Mouse (Mus musculus) C2C12 (cell line): ENCODE measurements at regions not wholly inside any gene's neighbourhood (a gene's known extent, or its start where the extent isn't known, plus 50 kb on each side); places are given as distances from the start of the nearest gene placed in this dataset.

Experiments
- CEBPB ChIP-seq: IDR thresholded peaks from one replicate; pipeline ENCODE4 v1.6.1; 2011; ENCODE audit warnings: low read depth, mild to moderate bottlenecking, control low read depth, moderate library complexity
- CTCF ChIP-seq: IDR thresholded peaks from one replicate; pipeline ENCODE4 v1.5.1; 2011; ENCODE audit not compliant: control insufficient read depth, insufficient read depth, insufficient read length
- FOSL1 ChIP-seq: IDR thresholded peaks from one replicate; pipeline ENCODE4 v1.8.0; 2011; ENCODE audit warnings: mild to moderate bottlenecking, low read length; ENCODE audit not compliant: poor library complexity, insufficient read depth, severe bottlenecking
- MAX ChIP-seq: IDR thresholded peaks from one replicate; pipeline ENCODE4 v1.6.1; 2011; ENCODE audit warnings: mild to moderate bottlenecking, control low read depth
- MYOD1 ChIP-seq: IDR thresholded peaks from one replicate; pipeline ENCODE4 v1.6.1; 2011; ENCODE audit warnings: low read depth; ENCODE audit not compliant: control insufficient read depth, insufficient read length
- MYOG ChIP-seq: IDR thresholded peaks from one replicate; pipeline ENCODE4 v1.6.1; 2011; ENCODE audit not compliant: control insufficient read depth, insufficient read length; ENCODE audit errors: extremely low read depth
- USF1 ChIP-seq: IDR thresholded peaks from one replicate; pipeline ENCODE4 v1.6.1; 2011; ENCODE audit warnings: low read depth, mild to moderate bottlenecking, control low read depth, moderate library complexity

GRCm38 (mm10) chr3:147458115-147458514 is 605.9 kb downstream of the Ttll7 start:
- TF ChIP-seq CTCF (no peak), CEBPB (no peak), MAX (no peak), FOSL1 (no peak), MYOG (no peak), USF1 (no peak), MYOD1 (no peak)
